Mouse (Mus musculus): ENCODE results near the gene Qk. TPM values are rescaled to one million over a fixed set of nuclear protein-coding genes. Genes with fewer than 3 reads are reported as not detected.

Qk gene
- polyA plus RNA-seq, 1 experiment: 43.2 TPM

DNA sequence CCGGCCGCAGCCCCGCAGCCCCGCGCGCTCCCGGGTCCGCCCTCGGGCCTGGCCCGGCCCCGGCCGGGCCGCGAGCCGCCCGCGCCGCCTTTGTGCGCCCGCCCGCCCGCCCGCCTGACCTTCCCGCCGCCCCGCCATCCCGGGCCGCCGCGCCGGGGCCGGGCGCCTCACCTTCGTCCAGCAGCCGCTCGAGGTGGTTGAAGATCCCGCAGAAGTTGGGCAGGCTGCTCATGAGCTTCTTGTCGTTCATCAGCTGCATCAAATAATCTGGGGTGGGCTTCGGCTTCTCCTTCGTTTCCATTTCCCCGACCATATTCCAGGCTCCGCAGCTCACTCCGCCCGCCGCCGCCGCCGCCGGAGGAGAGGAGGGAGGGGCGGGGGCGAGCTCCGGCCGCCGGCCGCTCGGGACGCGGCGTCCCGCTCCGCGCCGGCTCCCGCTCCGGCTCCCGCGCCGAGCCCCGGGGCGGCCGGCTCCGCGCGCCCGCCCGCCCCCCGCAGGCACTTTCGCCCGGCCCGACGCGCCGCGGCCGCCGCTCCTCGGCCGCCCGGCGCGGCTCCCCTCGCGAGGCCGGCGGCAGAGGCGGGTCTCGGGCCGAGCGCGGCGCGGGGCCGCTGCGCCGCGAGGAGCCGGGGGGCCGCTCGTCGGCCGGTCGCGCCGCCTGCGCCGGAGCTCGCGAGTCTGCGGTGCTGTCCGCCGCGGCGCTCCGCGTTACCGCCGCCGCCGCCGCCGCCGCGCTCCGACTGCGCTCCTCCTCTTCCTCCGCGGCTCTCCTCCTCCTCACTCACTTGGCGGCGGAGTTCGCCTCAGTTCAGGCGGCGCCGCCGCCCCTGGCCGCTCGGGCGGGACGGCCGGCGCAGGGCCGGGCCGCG is 858 bp downstream of the Qk start:
- H3K79me3 ChIP-seq (ENCODE audit: low read depth): peaks cover 46% of the 10 kb centered on the region
- peaks cover 57% of the 10 kb centered on the region for H3K79me2 ChIP-seq (ENCODE audit: control insufficient read depth, insufficient read depth)
- no peaks in the 10 kb centered on the region for H3K36me3 ChIP-seq (ENCODE audit: control insufficient read depth, insufficient read depth)
- no peak for TF ChIP-seq MYOG (IDR thresholded peaks at IDR 0.05; ENCODE audit: control insufficient read depth, extremely low read depth, insufficient read length)
- TF ChIP-seq FOSL1 (IDR thresholded peaks at IDR 0.05; ENCODE audit: insufficient read depth, low read length, poor library complexity, severe bottlenecking): no peak
- TF ChIP-seq MYOD1 (IDR thresholded peaks at IDR 0.05; ENCODE audit: control insufficient read depth, insufficient read length, low read depth): no peak
- no peak for TF ChIP-seq CTCF (IDR thresholded peaks at IDR 0.05; ENCODE audit: control insufficient read depth, insufficient read depth, insufficient read length)
- TF ChIP-seq MAX (IDR thresholded peaks at IDR 0.05): no peak
- TF ChIP-seq CEBPB (IDR thresholded peaks at IDR 0.05; ENCODE audit: low read depth): no peak
- no peak for TF ChIP-seq USF1 (IDR thresholded peaks at IDR 0.05; ENCODE audit: low read depth)
- no peaks in the 10 kb centered on the region for H3K27me3 ChIP-seq (ENCODE audit: control insufficient read depth, insufficient read depth, insufficient read length)
- H3K4me3 ChIP-seq (ENCODE audit: insufficient read depth, poor library complexity, severe bottlenecking): peak overlapping the region; percentile 79
- H3ac ChIP-seq (ENCODE audit: control insufficient read depth, insufficient read length, low read depth): peak overlapping the region; percentile 85

DNA sequence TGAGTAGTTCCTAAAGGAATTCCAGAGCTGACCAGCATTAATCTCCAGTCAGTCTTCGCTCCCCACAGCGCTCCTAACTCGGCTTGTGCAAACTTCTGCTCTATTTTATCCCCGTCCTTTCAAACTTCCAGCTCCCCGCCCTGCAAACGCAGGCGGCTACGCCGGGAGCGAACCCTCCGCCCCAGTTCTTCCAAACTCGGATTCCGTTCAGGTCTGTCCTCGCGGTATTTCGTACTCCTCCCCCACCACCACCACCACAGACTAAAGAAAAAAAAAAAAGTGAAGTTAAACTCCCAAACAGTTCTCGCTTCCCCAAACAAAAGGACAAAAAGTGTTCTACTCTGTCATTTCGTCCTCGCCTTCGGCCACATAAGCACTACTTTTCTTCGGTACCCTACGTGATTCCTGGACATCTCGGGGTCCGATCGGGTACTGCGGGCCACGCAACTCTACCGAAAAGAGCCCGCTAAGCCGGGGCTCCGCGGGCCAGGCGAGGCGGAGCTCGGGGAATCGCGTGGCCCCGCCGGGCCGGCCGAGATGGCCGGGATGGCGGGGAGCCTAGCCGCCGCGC is 1.6 kb downstream of the Qk start:
- Histone ChIP-seq H3ac (ENCODE audit: control insufficient read depth, insufficient read length, low read depth) (peak overlapping the region; percentile 85), H3K36me3 (ENCODE audit: control insufficient read depth, insufficient read depth) (no peaks in the 10 kb centered on the region), H3K79me2 (ENCODE audit: control insufficient read depth, insufficient read depth) (peaks cover 64% of the 10 kb centered on the region), H3K79me3 (ENCODE audit: low read depth) (peaks cover 54% of the 10 kb centered on the region), H3K4me3 (ENCODE audit: insufficient read depth, poor library complexity, severe bottlenecking) (peak overlapping the region; percentile 79), H3K27me3 (ENCODE audit: control insufficient read depth, insufficient read depth, insufficient read length) (no peaks in the 10 kb centered on the region)
- no peak for TF ChIP-seq USF1 (IDR thresholded peaks at IDR 0.05; ENCODE audit: low read depth)
- TF ChIP-seq CEBPB (IDR thresholded peaks at IDR 0.05; ENCODE audit: low read depth): no peak
- no peak for TF ChIP-seq MYOG (IDR thresholded peaks at IDR 0.05; ENCODE audit: control insufficient read depth, extremely low read depth, insufficient read length)
- TF ChIP-seq FOSL1 (IDR thresholded peaks at IDR 0.05; ENCODE audit: insufficient read depth, low read length, poor library complexity, severe bottlenecking): no peak
- no peak for TF ChIP-seq MAX (IDR thresholded peaks at IDR 0.05)
- TF ChIP-seq MYOD1 (IDR thresholded peaks at IDR 0.05; ENCODE audit: control insufficient read depth, insufficient read length, low read depth): no peak
- no peak for TF ChIP-seq CTCF (IDR thresholded peaks at IDR 0.05; ENCODE audit: control insufficient read depth, insufficient read depth, insufficient read length)

GRCm38 (mm10) chr17:10317186-10317585 is 2.5 kb downstream of the Qk start:
- peaks cover 63% of the 10 kb centered on the region for H3K79me3 ChIP-seq (ENCODE audit: low read depth)
- peaks cover 73% of the 10 kb centered on the region for H3K79me2 ChIP-seq (ENCODE audit: control insufficient read depth, insufficient read depth)
- H3K36me3 ChIP-seq (ENCODE audit: control insufficient read depth, insufficient read depth): no peaks in the 10 kb centered on the region
- TF ChIP-seq MAX (IDR thresholded peaks at IDR 0.05): no peak
- TF ChIP-seq CTCF (IDR thresholded peaks at IDR 0.05; ENCODE audit: control insufficient read depth, insufficient read depth, insufficient read length): no peak
- TF ChIP-seq FOSL1 (IDR thresholded peaks at IDR 0.05; ENCODE audit: insufficient read depth, low read length, poor library complexity, severe bottlenecking): no peak
- TF ChIP-seq USF1 (IDR thresholded peaks at IDR 0.05; ENCODE audit: low read depth): no peak
- TF ChIP-seq MYOG (IDR thresholded peaks at IDR 0.05; ENCODE audit: control insufficient read depth, extremely low read depth, insufficient read length): no peak
- TF ChIP-seq CEBPB (IDR thresholded peaks at IDR 0.05; ENCODE audit: low read depth): no peak
- TF ChIP-seq MYOD1 (IDR thresholded peaks at IDR 0.05; ENCODE audit: control insufficient read depth, insufficient read length, low read depth): no peak
- H3ac ChIP-seq (ENCODE audit: control insufficient read depth, insufficient read length, low read depth): peak overlapping the region; percentile 48
- H3K27me3 ChIP-seq (ENCODE audit: control insufficient read depth, insufficient read depth, insufficient read length): no peaks in the 10 kb centered on the region
- peak overlapping the region; percentile 79 for H3K4me3 ChIP-seq (ENCODE audit: insufficient read depth, poor library complexity, severe bottlenecking)

DNA sequence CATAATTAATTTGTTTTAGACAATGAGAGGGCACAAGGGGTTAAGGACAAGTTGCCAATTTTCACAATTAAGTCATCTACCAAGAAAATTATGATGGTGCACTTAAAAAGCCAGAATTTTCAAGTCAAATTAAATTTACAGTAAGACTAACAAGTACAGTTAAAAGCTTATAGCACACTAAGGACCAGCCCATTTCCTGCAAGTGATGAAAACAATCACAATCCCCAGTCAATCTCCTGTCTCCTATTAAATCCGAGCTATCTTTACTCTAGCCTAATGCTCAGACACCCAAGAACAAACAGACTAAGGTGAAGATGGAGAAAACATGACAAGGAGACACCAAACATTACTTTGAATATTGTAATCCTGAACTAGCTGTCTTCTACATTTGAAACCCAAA is 3.2 kb downstream of the Qk start:
- TF ChIP-seq MYOG (IDR thresholded peaks at IDR 0.05; ENCODE audit: control insufficient read depth, extremely low read depth, insufficient read length) (no peak), CEBPB (IDR thresholded peaks at IDR 0.05; ENCODE audit: low read depth) (no peak), FOSL1 (IDR thresholded peaks at IDR 0.05; ENCODE audit: insufficient read depth, low read length, poor library complexity, severe bottlenecking) (no peak)
- peaks cover 80% of the 10 kb centered on the region for H3K79me2 ChIP-seq (ENCODE audit: control insufficient read depth, insufficient read depth)
- H3K36me3 ChIP-seq (ENCODE audit: control insufficient read depth, insufficient read depth): no peaks in the 10 kb centered on the region
- no peak overlapping the region for H3ac ChIP-seq (ENCODE audit: control insufficient read depth, insufficient read length, low read depth)
- H3K4me3 ChIP-seq (ENCODE audit: insufficient read depth, poor library complexity, severe bottlenecking): no peak overlapping the region
- H3K27me3 ChIP-seq (ENCODE audit: control insufficient read depth, insufficient read depth, insufficient read length): no peaks in the 10 kb centered on the region
- peaks cover 70% of the 10 kb centered on the region for H3K79me3 ChIP-seq (ENCODE audit: low read depth)

- no peaks in the 10 kb centered on the region for H3K27me3 ChIP-seq (ENCODE audit: control insufficient read depth, insufficient read depth, insufficient read length)
- H3ac ChIP-seq (ENCODE audit: control insufficient read depth, insufficient read length, low read depth): no peak overlapping the region
- TF ChIP-seq CEBPB (IDR thresholded peaks at IDR 0.05; ENCODE audit: low read depth) (no peak), FOSL1 (IDR thresholded peaks at IDR 0.05; ENCODE audit: insufficient read depth, low read length, poor library complexity, severe bottlenecking) (no peak), MAX (IDR thresholded peaks at IDR 0.05) (no peak), MYOG (IDR thresholded peaks at IDR 0.05; ENCODE audit: control insufficient read depth, extremely low read depth, insufficient read length) (no peak), USF1 (IDR thresholded peaks at IDR 0.05; ENCODE audit: low read depth) (no peak), MYOD1 (IDR thresholded peaks at IDR 0.05; ENCODE audit: control insufficient read depth, insufficient read length, low read depth) (no peak), CTCF (IDR thresholded peaks at IDR 0.05; ENCODE audit: control insufficient read depth, insufficient read depth, insufficient read length) (no peak)
- peaks cover 99% of the 10 kb centered on the region for H3K79me3 ChIP-seq (ENCODE audit: low read depth)
- no peak overlapping the region for H3K4me3 ChIP-seq (ENCODE audit: insufficient read depth, poor library complexity, severe bottlenecking)
- no peaks in the 10 kb centered on the region for H3K36me3 ChIP-seq (ENCODE audit: control insufficient read depth, insufficient read depth)
- peaks cover 100% of the 10 kb centered on the region for H3K79me2 ChIP-seq (ENCODE audit: control insufficient read depth, insufficient read depth)
Observed at GRCm38 (mm10) chr17:10310046-10310445, 9.6 kb downstream of the Qk start.
